Mouse (Mus musculus): ENCODE measurements around the gene Sf3b2. TPM values are rescaled to one million over a fixed set of nuclear protein-coding genes. Genes with fewer than 3 reads are reported as not detected.

The Sf3b2 gene
- polyA plus RNA-seq, 1 experiment: 192 TPM

- TF ChIP-seq CTCF (IDR thresholded peaks at IDR 0.05; ENCODE audit: borderline replicate concordance, extremely low read depth, insufficient read depth, insufficient read length) (peak; percentile 66), POLR2A (IDR thresholded peaks at IDR 0.05; ENCODE audit: borderline replicate concordance, extremely low read depth, insufficient read depth, insufficient read length, poor library complexity, severe bottlenecking) (no peak)
- DNase-seq (ENCODE audit: low read depth): peak; percentile 59
These were observed 7.2 kb upstream of the Sf3b2 start for GRCm38 (mm10) chr19:5302455-5302854.

- TF ChIP-seq CTCF (IDR thresholded peaks at IDR 0.05; ENCODE audit: borderline replicate concordance, extremely low read depth, insufficient read depth, insufficient read length) (no peak), POLR2A (IDR thresholded peaks at IDR 0.05; ENCODE audit: borderline replicate concordance, extremely low read depth, insufficient read depth, insufficient read length, poor library complexity, severe bottlenecking) (no peak)
- no peak for DNase-seq (ENCODE audit: low read depth)
These were observed 5.3 kb upstream of the Sf3b2 start for GRCm38 (mm10) chr19:5300588-5300987.

- peak; percentile 88 for DNase-seq (ENCODE audit: low read depth)
- TF ChIP-seq POLR2A (IDR thresholded peaks at IDR 0.05; ENCODE audit: borderline replicate concordance, extremely low read depth, insufficient read depth, insufficient read length, poor library complexity, severe bottlenecking): peak; percentile 52; the same call in 1 of the 2 replicates
- no peak for TF ChIP-seq CTCF (IDR thresholded peaks at IDR 0.05; ENCODE audit: borderline replicate concordance, extremely low read depth, insufficient read depth, insufficient read length)
These were observed 2.9 kb upstream of the Sf3b2 start, which contains the start of gene Gal3st3 for GRCm38 (mm10) chr19:5297903-5298800. TSS of gene Gal3st3 (plus strand) at chr19:5298331.

- DNase-seq (ENCODE audit: low read depth): no peak
- TF ChIP-seq POLR2A (IDR thresholded peaks at IDR 0.05; ENCODE audit: borderline replicate concordance, extremely low read depth, insufficient read depth, insufficient read length, poor library complexity, severe bottlenecking): no peak
- TF ChIP-seq CTCF (IDR thresholded peaks at IDR 0.05; ENCODE audit: borderline replicate concordance, extremely low read depth, insufficient read depth, insufficient read length): no peak
These were observed 1.4 kb upstream of the Sf3b2 start for GRCm38 (mm10) chr19:5296630-5297029.

GRCm38 (mm10) chr19:5295736-5296075 is 451 bp upstream of the Sf3b2 start:
- DNase-seq (ENCODE audit: low read depth): no peak
- TF ChIP-seq CTCF (IDR thresholded peaks at IDR 0.05; ENCODE audit: borderline replicate concordance, extremely low read depth, insufficient read depth, insufficient read length): no peak
- TF ChIP-seq POLR2A (IDR thresholded peaks at IDR 0.05; ENCODE audit: borderline replicate concordance, extremely low read depth, insufficient read depth, insufficient read length, poor library complexity, severe bottlenecking): no peak

- TF ChIP-seq CTCF (IDR thresholded peaks at IDR 0.05; ENCODE audit: borderline replicate concordance, extremely low read depth, insufficient read depth, insufficient read length) (no peak), POLR2A (IDR thresholded peaks at IDR 0.05; ENCODE audit: borderline replicate concordance, extremely low read depth, insufficient read depth, insufficient read length, poor library complexity, severe bottlenecking) (no peak)
- no peak for DNase-seq (ENCODE audit: low read depth)
These were observed 16.9 kb downstream of the Sf3b2 start for GRCm38 (mm10) chr19:5278381-5278780.

GRCm38 (mm10) chr19:5277140-5277539 is 18.1 kb downstream of the Sf3b2 start:
- no peak for DNase-seq (ENCODE audit: low read depth)
- TF ChIP-seq CTCF (IDR thresholded peaks at IDR 0.05; ENCODE audit: borderline replicate concordance, extremely low read depth, insufficient read depth, insufficient read length): no peak
- TF ChIP-seq POLR2A (IDR thresholded peaks at IDR 0.05; ENCODE audit: borderline replicate concordance, extremely low read depth, insufficient read depth, insufficient read length, poor library complexity, severe bottlenecking): no peak

- TF ChIP-seq POLR2A (IDR thresholded peaks at IDR 0.05; ENCODE audit: borderline replicate concordance, extremely low read depth, insufficient read depth, insufficient read length, poor library complexity, severe bottlenecking) (no peak), CTCF (IDR thresholded peaks at IDR 0.05; ENCODE audit: borderline replicate concordance, extremely low read depth, insufficient read depth, insufficient read length) (no peak)
- DNase-seq (ENCODE audit: low read depth): no peak
These were observed 18.7 kb downstream of the Sf3b2 start for GRCm38 (mm10) chr19:5276531-5276930.

- TF ChIP-seq CTCF (IDR thresholded peaks at IDR 0.05; ENCODE audit: borderline replicate concordance, extremely low read depth, insufficient read depth, insufficient read length): no peak
- no peak for TF ChIP-seq POLR2A (IDR thresholded peaks at IDR 0.05; ENCODE audit: borderline replicate concordance, extremely low read depth, insufficient read depth, insufficient read length, poor library complexity, severe bottlenecking)
- no peak for DNase-seq (ENCODE audit: low read depth)
These were observed 19.5 kb downstream of the Sf3b2 start for GRCm38 (mm10) chr19:5275736-5276135.

- DNase-seq (ENCODE audit: low read depth): no peak
- TF ChIP-seq POLR2A (IDR thresholded peaks at IDR 0.05; ENCODE audit: borderline replicate concordance, extremely low read depth, insufficient read depth, insufficient read length, poor library complexity, severe bottlenecking) (no peak), CTCF (IDR thresholded peaks at IDR 0.05; ENCODE audit: borderline replicate concordance, extremely low read depth, insufficient read depth, insufficient read length) (no peak)
These were observed 20.6 kb downstream of the Sf3b2 start for GRCm38 (mm10) chr19:5274641-5275040.

- TF ChIP-seq CTCF (IDR thresholded peaks at IDR 0.05; ENCODE audit: borderline replicate concordance, extremely low read depth, insufficient read depth, insufficient read length) (no peak), POLR2A (IDR thresholded peaks at IDR 0.05; ENCODE audit: borderline replicate concordance, extremely low read depth, insufficient read depth, insufficient read length, poor library complexity, severe bottlenecking) (no peak)
- DNase-seq (ENCODE audit: low read depth): no peak
These were observed 21.3 kb downstream of the Sf3b2 start for GRCm38 (mm10) chr19:5273916-5274315.
